ENCODE assay signal across 18 mouse cellular contexts in genomic region chr17:34068864-34069263, GRCm38 (mm10). TPM values are rescaled to one million over a fixed set of nuclear protein-coding genes. Genes with fewer than 3 reads are reported as not detected.
"Had no signal": no experiment of that assay in that cellular context is flagged by ENCODE, and none has a peak within 500 bp of the region (broad histone marks: within the 10 kb centered on the region; RNA-seq: fewer than 3 reads in every experiment).

No protein-coding gene starts in this region.

- H3K4me2 ChIP-seq: limb, embryonic 12.5 days; liver, embryonic 13.5 days; lung, embryonic 15.5 days; midbrain, embryonic 13.5 days; neural tube, embryonic 12.5 days; stomach, embryonic 15.5 days had no signal

- ATAC-seq: liver, postnatal 0 days; midbrain, embryonic 13.5 days had no signal

- H3K4me1 ChIP-seq: limb, embryonic 12.5 days; liver, embryonic 13.5 days; lung, embryonic 15.5 days; midbrain, embryonic 13.5 days; neural tube, embryonic 12.5 days; stomach, embryonic 15.5 days had no signal

- H3K4me3 ChIP-seq: limb, embryonic 12.5 days; liver, embryonic 13.5 days; lung, embryonic 15.5 days; midbrain, embryonic 13.5 days; neural tube, embryonic 12.5 days; stomach, embryonic 15.5 days had no signal

- DNase-seq: kidney, adult 8-10 months; kidney, postnatal 36 days; layer of hippocampus, adult 9-11 months; liver; liver, embryonic 13.5 days; liver, postnatal 0 days; lung, postnatal 14 days; retina, postnatal 1 day; right cerebral cortex, postnatal 4 days; thymus, postnatal 36 days had no signal

- H3K27ac ChIP-seq: limb, embryonic 12.5 days; liver, embryonic 13.5 days; lung, embryonic 15.5 days; macrophage; midbrain, embryonic 13.5 days; neural tube, embryonic 12.5 days; stomach, embryonic 15.5 days had no signal

- H3K27me3 ChIP-seq: liver, embryonic 13.5 days; lung, embryonic 15.5 days; midbrain, embryonic 13.5 days; neural tube, embryonic 12.5 days; stomach, embryonic 15.5 days had no signal

- H3K9me3 ChIP-seq: limb, embryonic 12.5 days; liver, embryonic 13.5 days; lung, embryonic 15.5 days; midbrain, embryonic 13.5 days; neural tube, embryonic 12.5 days; stomach, embryonic 15.5 days had no signal

- H3K9ac ChIP-seq: limb, embryonic 12.5 days; liver, embryonic 13.5 days; liver, postnatal 0 days; lung, embryonic 15.5 days; midbrain, embryonic 13.5 days; neural tube, embryonic 12.5 days; stomach, embryonic 15.5 days had no signal

- H3K36me3 ChIP-seq: liver, embryonic 13.5 days; lung, embryonic 15.5 days; neural tube, embryonic 12.5 days; stomach, embryonic 15.5 days had no signal

RNA-seq across cellular contexts. Expression of gene H2-Oa, which starts 23.3 kb away (rescaled TPM):
- total RNA-seq: layer of hippocampus, adult 18-20 months; midbrain, postnatal 0 days had no signal
- polyA plus RNA-seq: midbrain, embryonic 13.5 days had no signal
